Mouse (Mus musculus): Measurements from ENCODE around the gene Spert. TPM values are rescaled to one million over a fixed set of nuclear protein-coding genes. Genes with fewer than 3 reads are reported as not detected.

Spert gene
- total and polyA plus RNA-seq, 2 experiments from 2014 or later = not detected

DNA sequence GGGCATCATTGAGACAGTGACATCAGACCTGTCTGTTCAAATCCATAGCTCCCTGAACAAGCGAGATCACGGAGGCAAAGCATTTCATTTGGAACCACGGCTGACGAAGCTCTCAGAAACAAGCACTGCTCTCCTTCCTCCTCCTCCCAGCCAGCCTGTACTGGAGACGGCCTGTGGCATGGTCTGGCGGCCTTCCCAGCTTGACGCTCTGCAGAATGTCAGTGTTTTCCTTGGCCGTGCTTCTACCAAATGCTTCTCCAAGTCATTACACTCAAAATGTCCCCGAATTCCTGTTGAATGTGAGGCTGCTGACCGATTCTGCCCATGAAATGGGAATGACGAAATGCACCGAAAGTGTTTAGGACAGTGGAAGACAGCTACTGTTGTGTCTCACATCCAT lies 42.4 kb upstream of the Spert start:
- H3K4me2 ChIP-seq (ENCODE audit: low read depth, low read length) = no peak overlapping the region
- no peak overlapping the region for H3K9ac ChIP-seq (replicated peaks; ENCODE audit: low read depth, low read length)
- 0 out of 2 replicates have a peak, but pooled peaks cover under 1% of the 10 kb centered on the region for H3K27me3 ChIP-seq (ENCODE audit: control insufficient read depth, insufficient read depth, low read length)
- TF ChIP-seq CTCF (IDR thresholded peaks at IDR 0.05; ENCODE audit: low read depth) = no peak
- TF ChIP-seq EP300 (IDR thresholded peaks at IDR 0.05; ENCODE audit: low read depth) = no peak
- H3K4me3 ChIP-seq (ENCODE audit: low read depth, low read length) = no peak overlapping the region
- H3K4me1 ChIP-seq (ENCODE audit: control insufficient read depth, insufficient read depth) = 0 out of 2 replicates have a peak, but pooled peaks cover 10% of the 10 kb centered on the region
- DNase-seq (ENCODE audit: low spot score) (peak; percentile 66), ATAC-seq (ENCODE audit: insufficient read depth, low read depth) (peak; percentile 57; the same call in 1 of the 2 replicates)
- H3K27ac ChIP-seq (ENCODE audit: low read depth) = no peak overlapping the region
- H3K9me3 ChIP-seq (replicated peaks; ENCODE audit: control insufficient read depth, low read length) = no peaks in the 10 kb centered on the region
- no peaks in the 10 kb centered on the region for H3K36me3 ChIP-seq (replicated peaks; ENCODE audit: control insufficient read depth, insufficient read depth, low read length)
- 30% methylated on average over 12 of the region's 12 CpGs for WGBS

DNA sequence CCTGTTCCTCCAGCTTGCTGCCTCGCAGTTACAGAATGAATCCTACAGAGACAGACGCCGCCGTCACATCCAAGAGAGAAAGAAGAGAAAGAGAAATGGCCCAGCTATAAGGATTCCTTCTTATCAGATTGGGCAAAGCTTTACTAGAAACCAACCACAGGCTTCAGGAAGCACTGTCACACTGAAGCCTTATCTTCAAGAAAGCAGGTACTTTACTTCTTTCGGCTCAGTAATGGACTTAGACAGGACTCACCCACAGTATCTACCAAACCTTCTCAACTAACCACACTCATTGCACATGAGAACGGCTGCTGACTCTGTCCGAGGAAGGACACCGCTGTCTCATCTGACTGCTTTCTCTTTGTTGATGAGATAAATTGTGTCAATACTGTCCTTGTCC lies 36.0 kb upstream of the Spert start:
- no peak for TF ChIP-seq CTCF (IDR thresholded peaks at IDR 0.05; ENCODE audit: low read depth)
- no peak overlapping the region for H3K4me2 ChIP-seq (ENCODE audit: low read depth, low read length)

DNA sequence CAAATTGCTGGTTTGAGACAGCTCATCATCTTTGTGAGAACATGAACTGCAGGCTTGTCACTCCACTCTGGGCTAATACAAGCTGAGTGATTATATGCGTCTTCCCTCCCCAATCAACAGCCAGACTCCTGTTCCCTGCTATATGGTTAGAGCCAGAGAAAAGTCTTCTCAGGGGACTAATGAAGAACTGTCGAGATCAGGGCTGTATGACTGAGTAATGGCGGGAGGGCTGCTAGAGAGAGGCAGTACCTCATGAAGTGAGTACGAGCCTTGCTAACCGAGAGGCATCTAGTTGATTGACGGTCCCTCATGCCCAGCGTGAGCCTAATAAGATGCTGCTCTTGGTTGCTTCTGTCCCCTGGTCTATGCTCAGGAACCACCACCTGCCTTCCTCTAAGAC lies 30.1 kb upstream of the Spert start:
- Histone ChIP-seq H3K27ac (ENCODE audit: low read depth) (no peak overlapping the region), H3K9me3 (replicated peaks; ENCODE audit: control insufficient read depth, low read length) (no peaks in the 10 kb centered on the region), H3K4me3 (ENCODE audit: low read depth, low read length) (no peak overlapping the region), H3K27me3 (ENCODE audit: control insufficient read depth, insufficient read depth, low read length) (no peaks in the 10 kb centered on the region), H3K4me2 (ENCODE audit: low read depth, low read length) (no peak overlapping the region), H3K4me1 (ENCODE audit: control insufficient read depth, insufficient read depth) (no peaks in the 10 kb centered on the region), H3K36me3 (replicated peaks; ENCODE audit: control insufficient read depth, insufficient read depth, low read length) (no peaks in the 10 kb centered on the region), H3K9ac (replicated peaks; ENCODE audit: low read depth, low read length) (no peak overlapping the region)
- DNase-seq (ENCODE audit: low spot score) (no peak), ATAC-seq (ENCODE audit: insufficient read depth, low read depth) (no peak)
- TF ChIP-seq CTCF (IDR thresholded peaks at IDR 0.05; ENCODE audit: low read depth) (no peak), EP300 (IDR thresholded peaks at IDR 0.05; ENCODE audit: low read depth) (no peak)
- 76% methylated on average over 7 of the region's 7 CpGs for WGBS

More for the DNA sequence above, 36.0 kb upstream of the Spert start:
- Histone ChIP-seq H3K27ac (ENCODE audit: low read depth) (no peak overlapping the region), H3K9ac (replicated peaks; ENCODE audit: low read depth, low read length) (no peak overlapping the region), H3K36me3 (replicated peaks; ENCODE audit: control insufficient read depth, insufficient read depth, low read length) (no peaks in the 10 kb centered on the region), H3K27me3 (ENCODE audit: control insufficient read depth, insufficient read depth, low read length) (no peaks in the 10 kb centered on the region), H3K4me1 (ENCODE audit: control insufficient read depth, insufficient read depth) (no peaks in the 10 kb centered on the region), H3K9me3 (replicated peaks; ENCODE audit: control insufficient read depth, low read length) (no peaks in the 10 kb centered on the region), H3K4me3 (ENCODE audit: low read depth, low read length) (no peak overlapping the region)
- DNase-seq (ENCODE audit: low spot score) (no peak), ATAC-seq (ENCODE audit: insufficient read depth, low read depth) (no peak)
- WGBS = 83% methylated on average over 8 of the region's 8 CpGs

DNA sequence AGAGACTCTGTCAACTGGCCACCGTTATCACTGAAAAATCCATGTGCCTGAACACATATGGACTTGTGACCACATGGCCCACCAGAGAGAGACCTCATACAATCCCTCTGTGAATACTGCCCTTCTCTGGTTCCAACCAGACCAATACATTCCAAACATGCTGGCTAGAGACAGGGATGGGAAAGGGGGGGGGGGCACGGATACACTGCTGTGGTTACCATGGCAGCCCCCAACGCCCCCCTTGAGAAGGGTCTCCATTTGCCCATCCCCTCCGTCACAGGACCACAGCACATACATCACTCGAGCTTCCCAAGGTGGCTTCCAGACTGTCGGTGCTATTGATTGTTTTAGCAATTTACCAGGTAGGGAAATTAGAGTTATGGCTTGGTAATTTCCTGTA lies 23.5 kb upstream of the Spert start:
- H3K9ac ChIP-seq (replicated peaks; ENCODE audit: low read depth, low read length) = no peak overlapping the region
- ATAC-seq (ENCODE audit: insufficient read depth, low read depth) (no peak), DNase-seq (ENCODE audit: low spot score) (no peak)
- no peak overlapping the region for H3K4me2 ChIP-seq (ENCODE audit: low read depth, low read length)
- H3K9me3 ChIP-seq (replicated peaks; ENCODE audit: control insufficient read depth, low read length) = no peaks in the 10 kb centered on the region
- no peaks in the 10 kb centered on the region for H3K27me3 ChIP-seq (ENCODE audit: control insufficient read depth, insufficient read depth, low read length)
- H3K4me3 ChIP-seq (ENCODE audit: low read depth, low read length) = no peak overlapping the region
- WGBS = 81% methylated on average over 6 of the region's 6 CpGs
- no peaks in the 10 kb centered on the region for H3K36me3 ChIP-seq (replicated peaks; ENCODE audit: control insufficient read depth, insufficient read depth, low read length)
- no peak overlapping the region for H3K27ac ChIP-seq (ENCODE audit: low read depth)
- TF ChIP-seq CTCF (IDR thresholded peaks at IDR 0.05; ENCODE audit: low read depth) (no peak), EP300 (IDR thresholded peaks at IDR 0.05; ENCODE audit: low read depth) (no peak)
- no peaks in the 10 kb centered on the region for H3K4me1 ChIP-seq (ENCODE audit: control insufficient read depth, insufficient read depth)

DNA sequence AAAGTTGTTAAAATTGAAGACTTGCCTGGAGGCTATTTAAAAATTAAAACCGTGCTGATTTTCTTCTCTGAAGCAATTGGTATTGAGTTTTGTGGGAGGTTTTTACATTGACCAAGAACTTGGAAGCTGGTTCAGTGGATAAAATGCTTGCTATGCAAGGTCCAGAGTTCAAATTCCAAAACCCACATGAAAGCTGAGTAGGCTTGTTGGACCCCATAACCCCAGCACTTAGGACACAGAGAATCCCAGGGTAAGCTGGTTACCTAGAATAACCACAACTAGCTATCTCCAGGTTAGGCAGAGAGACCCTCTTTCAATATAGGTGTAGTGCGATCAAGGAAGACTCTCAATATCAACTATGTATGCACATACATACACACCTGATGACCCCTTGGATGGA lies 16.3 kb upstream of the Spert start:
- no peak overlapping the region for H3K4me2 ChIP-seq (ENCODE audit: low read depth, low read length)
- 77% methylated on average over 2 of the region's 2 CpGs for WGBS
- H3K27me3 ChIP-seq (ENCODE audit: control insufficient read depth, insufficient read depth, low read length) = no peaks in the 10 kb centered on the region
- no peak for DNase-seq (ENCODE audit: low spot score)
- H3K4me3 ChIP-seq (ENCODE audit: low read depth, low read length) = no peak overlapping the region
- H3K36me3 ChIP-seq (replicated peaks; ENCODE audit: control insufficient read depth, insufficient read depth, low read length) = no peaks in the 10 kb centered on the region
- H3K9ac ChIP-seq (replicated peaks; ENCODE audit: low read depth, low read length) = no peak overlapping the region
- H3K4me1 ChIP-seq (ENCODE audit: control insufficient read depth, insufficient read depth) = no peaks in the 10 kb centered on the region
- no peak for ATAC-seq (ENCODE audit: insufficient read depth, low read depth)
- H3K27ac ChIP-seq (ENCODE audit: low read depth) = no peak overlapping the region
- no peaks in the 10 kb centered on the region for H3K9me3 ChIP-seq (replicated peaks; ENCODE audit: control insufficient read depth, low read length)
- TF ChIP-seq EP300 (IDR thresholded peaks at IDR 0.05; ENCODE audit: low read depth) (no peak), CTCF (IDR thresholded peaks at IDR 0.05; ENCODE audit: low read depth) (no peak)

DNA sequence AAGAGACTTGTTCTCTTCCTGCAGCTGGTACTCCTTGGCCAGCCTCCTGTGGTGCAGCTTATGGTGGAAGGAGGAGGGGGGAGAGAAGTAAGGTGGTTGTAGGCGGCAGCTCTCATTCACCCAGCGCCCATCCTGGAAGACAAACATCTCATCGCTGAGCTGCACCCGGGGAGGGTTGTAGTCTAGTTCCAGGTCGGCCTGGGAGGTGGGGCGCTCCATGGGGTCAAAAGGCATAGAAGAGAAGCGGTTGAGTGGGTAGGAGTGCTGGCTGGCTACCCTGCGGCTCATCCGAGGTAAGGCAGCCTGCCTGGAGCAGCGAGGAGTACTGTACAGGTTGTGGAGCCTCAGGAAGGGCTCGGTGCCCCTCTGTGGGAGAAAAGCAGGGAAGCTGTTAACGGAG lies 9.0 kb downstream of the Spert start:
- H3K9ac ChIP-seq (replicated peaks; ENCODE audit: low read depth, low read length) = no peak overlapping the region
- no peaks in the 10 kb centered on the region for H3K36me3 ChIP-seq (replicated peaks; ENCODE audit: control insufficient read depth, insufficient read depth, low read length)
- no peaks in the 10 kb centered on the region for H3K4me1 ChIP-seq (ENCODE audit: control insufficient read depth, insufficient read depth)
- no peak overlapping the region for H3K4me2 ChIP-seq (ENCODE audit: low read depth, low read length)
- no peak for ATAC-seq (ENCODE audit: insufficient read depth, low read depth)
- no peak for DNase-seq (ENCODE audit: low spot score)
- H3K27ac ChIP-seq (ENCODE audit: low read depth) = no peak overlapping the region
- no peaks in the 10 kb centered on the region for H3K9me3 ChIP-seq (replicated peaks; ENCODE audit: control insufficient read depth, low read length)
- H3K4me3 ChIP-seq (ENCODE audit: low read depth, low read length) = no peak overlapping the region
- WGBS = 77% methylated on average over 12 of the region's 12 CpGs
- TF ChIP-seq CTCF (IDR thresholded peaks at IDR 0.05; ENCODE audit: low read depth) (no peak), EP300 (IDR thresholded peaks at IDR 0.05; ENCODE audit: low read depth) (no peak)
- no peaks in the 10 kb centered on the region for H3K27me3 ChIP-seq (ENCODE audit: control insufficient read depth, insufficient read depth, low read length)

Measured in heart, postnatal 0 days (tissue).